Mouse (Mus musculus) E14TG2a.4 (cell line): ENCODE measurements around the gene Clic4.

Experiments
- CTCF ChIP-seq: conservative IDR thresholded peaks from 2 replicates; pipeline ENCODE4 v1.5.1; 2014; ENCODE audit warnings: low read length
- NANOG ChIP-seq: IDR thresholded peaks from 2 replicates; pipeline ENCODE4 v1.6.1; 2014; ENCODE audit warnings: borderline replicate concordance, low read length, mixed read lengths
- POU5F1 ChIP-seq: IDR thresholded peaks from 2 replicates; pipeline ENCODE4 v1.6.1; 2014; ENCODE audit warnings: low read length, borderline replicate concordance

DNA sequence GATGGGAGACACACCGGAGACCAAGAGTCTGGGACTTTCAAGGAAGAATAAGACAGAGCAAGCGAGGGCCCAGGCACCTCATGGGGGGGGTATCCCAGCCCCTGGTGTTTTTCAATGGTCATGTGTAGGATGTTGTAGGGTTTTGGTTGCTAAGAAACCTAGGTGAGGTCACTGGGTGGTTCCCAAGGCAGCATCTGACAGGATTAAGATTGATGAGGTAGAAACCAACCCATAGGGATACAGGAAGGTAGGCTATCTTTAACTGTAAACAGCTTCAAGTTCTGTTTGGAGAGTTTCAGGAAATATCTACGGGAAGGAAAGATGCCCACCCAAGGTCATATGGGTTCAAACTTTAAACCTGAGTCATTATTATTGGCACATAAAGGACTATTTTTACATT is 21.2 kb upstream of the Clic4 start:
- TF ChIP-seq CTCF (no peak), NANOG (no peak), POU5F1 (no peak)
